Mouse (Mus musculus) Muller cell, postnatal 12 days (primary cell): ENCODE results near the gene Rab5if.
"Not testable (repeated sequence)": the region's sequence is repeated elsewhere in the genome, so short reads cannot be mapped to it uniquely, and the experiment has no call there.

Experiments used
- DNase-seq: peaks from one replicate; pipeline ENCODE4 v3.0.0-alpha.2; 2015; ENCODE audit errors: inconsistent ontology term

The Rab5if gene

GRCm38 (mm10) chr2:156862772-156863486 lies at the start of gene Rab5if:
Rab5if (plus strand) TSS chr2:156863128.
- DNase-seq = peak; percentile 99

GRCm38 (mm10) chr2:156814344-156814801 lies 48.6 kb upstream of the Rab5if start:
- peak; percentile 55 for DNase-seq

- DNase-seq = no peak
Measured at GRCm38 (mm10) chr2:156814893-156815292, 48.0 kb upstream of the Rab5if start.

GRCm38 (mm10) chr2:156815412-156815811 lies 47.5 kb upstream of the Rab5if start:
- DNase-seq = no peak

GRCm38 (mm10) chr2:156816116-156816515 lies 46.8 kb upstream of the Rab5if start:
- no peak for DNase-seq

- DNase-seq = not testable (repeated sequence)
Measured at GRCm38 (mm10) chr2:156825128-156825527, 37.8 kb upstream of the Rab5if start.

- DNase-seq = no peak
Measured at GRCm38 (mm10) chr2:156834336-156834735, 28.6 kb upstream of the Rab5if start.

- DNase-seq = no peak
Measured at GRCm38 (mm10) chr2:156838839-156839238, 24.1 kb upstream of the Rab5if start.

GRCm38 (mm10) chr2:156839319-156840191 lies 23.4 kb upstream of the Rab5if start, which contains the start of gene Tgif2:
Tgif2 (plus strand) TSS chr2:156840007.
- peak; percentile 98 for DNase-seq

GRCm38 (mm10) chr2:156840301-156841027 lies 22.5 kb upstream of the Rab5if start:
- DNase-seq = peak; percentile 72

GRCm38 (mm10) chr2:156841028-156841840 lies 21.7 kb upstream of the Rab5if start:
- peak; percentile 82 for DNase-seq

- DNase-seq = peak; percentile 62
Measured at GRCm38 (mm10) chr2:156841841-156842706, 20.9 kb upstream of the Rab5if start.

GRCm38 (mm10) chr2:156842711-156843110 lies 20.2 kb upstream of the Rab5if start:
- no peak for DNase-seq

- DNase-seq = no peak
Measured at GRCm38 (mm10) chr2:156843331-156843730, 19.6 kb upstream of the Rab5if start.

- DNase-seq = no peak
Measured at GRCm38 (mm10) chr2:156844715-156845114, 18.2 kb upstream of the Rab5if start.

GRCm38 (mm10) chr2:156847653-156848052 lies 15.3 kb upstream of the Rab5if start:
- peak; percentile 79 for DNase-seq

GRCm38 (mm10) chr2:156848526-156849182 lies 14.3 kb upstream of the Rab5if start:
- DNase-seq = no peak

- DNase-seq = no peak
Measured at GRCm38 (mm10) chr2:156850505-156850904, 12.4 kb upstream of the Rab5if start.

GRCm38 (mm10) chr2:156853584-156853983 lies 9.3 kb upstream of the Rab5if start:
- DNase-seq = not testable (repeated sequence)
